ENCODE assay signal across 8 mouse cellular contexts in the genomic region with DNA sequence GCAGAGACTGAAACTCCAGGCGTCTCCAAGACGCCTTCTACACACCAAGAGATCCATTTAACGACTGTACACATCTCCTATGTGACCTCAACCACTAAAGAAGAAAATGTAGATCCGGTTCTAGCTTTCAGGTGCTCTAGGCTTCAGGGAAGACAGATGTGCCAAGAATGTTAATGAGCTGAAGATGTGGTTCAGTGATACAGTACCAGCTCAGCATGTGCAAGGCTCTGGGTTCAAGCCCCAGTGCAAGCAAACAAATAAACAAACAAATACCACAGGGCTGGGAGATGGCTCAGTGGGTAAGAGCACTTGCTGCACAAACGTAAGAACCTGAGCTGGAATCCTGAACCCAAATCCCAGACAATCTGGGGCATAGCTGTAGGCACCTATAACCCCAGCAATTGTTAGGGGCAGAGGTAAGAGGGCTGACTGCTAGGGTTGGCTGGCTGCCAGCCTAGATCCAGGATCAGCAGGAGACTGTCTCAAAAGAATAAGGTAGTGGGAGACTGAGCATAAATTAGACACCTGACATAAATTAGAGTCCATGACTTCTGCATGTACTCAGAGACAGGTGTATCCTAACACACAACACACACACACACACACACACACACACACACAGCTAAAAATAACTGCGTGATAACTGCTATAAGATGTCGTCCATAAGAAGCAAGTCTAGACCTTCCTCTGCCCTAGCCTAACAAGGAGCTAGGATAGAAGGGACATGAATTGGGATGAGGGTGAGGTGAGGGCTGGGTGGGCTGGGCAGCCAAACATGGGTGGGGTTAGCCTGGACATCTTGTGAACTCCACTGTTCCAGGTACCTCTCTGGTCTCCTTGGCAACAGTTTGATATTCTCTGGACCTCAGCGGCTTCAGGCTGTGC.
DNase-seq lines count a peak whose midpoint lies in the region; ATAC-seq and TF ChIP-seq lines count a peak whose summit lies in the region.

No protein-coding gene starts in this region.

- no peaks in the 10 kb centered on the region for H3K27me3 ChIP-seq in heart, adult 2 months (ENCODE audit: control insufficient read depth, insufficient read depth, low read length)
- H3K27me3 ChIP-seq in hindbrain, postnatal 0 days (ENCODE audit: insufficient read depth, low read length), result no peaks in the 10 kb centered on the region
- no peaks in the 10 kb centered on the region for H3K27me3 ChIP-seq in midbrain, embryonic 13.5 days

- no peak overlapping the region for H3K9ac ChIP-seq in heart, adult 2 months (ENCODE audit: low read depth, low read length)
- peak overlapping the region; percentile 4; the same call in 1 of the 2 replicates for H3K9ac ChIP-seq in hindbrain, postnatal 0 days (replicated peaks; ENCODE audit: low read length)
- no peak overlapping the region for H3K9ac ChIP-seq in midbrain, embryonic 13.5 days (replicated peaks)

- no peak overlapping the region for H3K4me3 ChIP-seq in heart, adult 2 months
- H3K4me3 ChIP-seq in bone marrow, adult 2 months (replicated peaks; ENCODE audit: control insufficient read depth, low read depth, low read length), result no peak overlapping the region
- H3K4me3 ChIP-seq in hindbrain, postnatal 0 days (ENCODE audit: low read length), result no peak overlapping the region
- no peak overlapping the region for H3K4me3 ChIP-seq in midbrain, embryonic 13.5 days (replicated peaks)

- H3K9me3 ChIP-seq in hindbrain, postnatal 0 days (ENCODE audit: low read length), result no peaks in the 10 kb centered on the region
- no peaks in the 10 kb centered on the region for H3K9me3 ChIP-seq in midbrain, embryonic 13.5 days

- H3K27ac ChIP-seq in heart, adult 2 months, result peak overlapping the region; percentile 96
- peak overlapping the region; percentile 52; the same call in 1 of the 2 replicates for H3K27ac ChIP-seq in bone marrow, adult 2 months (ENCODE audit: control insufficient read depth, insufficient read depth, low read depth, low read length, poor library complexity)
- peak overlapping the region; percentile 79 for H3K27ac ChIP-seq in hindbrain, postnatal 0 days
- peak overlapping the region; percentile 79 for H3K27ac ChIP-seq in midbrain, embryonic 13.5 days

- no peak for TF ChIP-seq EP300 in heart, adult 2 months (IDR thresholded peaks at IDR 0.05; ENCODE audit: insufficient read depth, low read depth, low read length)

- intact Hi-C loops in heart, adult 2 months (cut with DNase I), result loop anchor here (2.0 kb wide), 1 partner anchor 35 kb away; no protein-coding TSS in a partner anchor

- no peak for DNase-seq in heart, adult 2 months
- no peak for DNase-seq in heart, adult 8-10 months (ENCODE audit: low spot score)
- no peak for DNase-seq in hindbrain, postnatal 0 days (ENCODE audit: low spot score)
- DNase-seq in adrenal gland, postnatal 10 days, result no peak

- TF ChIP-seq POLR2A in heart, adult 2 months (IDR thresholded peaks at IDR 0.05; ENCODE audit: insufficient read depth, low read depth, low read length), result no peak
- no peak for TF ChIP-seq POLR2A in bone marrow, adult 2 months (IDR thresholded peaks at IDR 0.05; ENCODE audit: borderline replicate concordance, control insufficient read depth, low read depth, low read length)

- ATAC-seq in hindbrain, postnatal 0 days, result peak; percentile 54; the same call in 1 of the 2 replicates
- peak; percentile 21; the same call in 1 of the 2 replicates for ATAC-seq in midbrain, embryonic 13.5 days
- ATAC-seq in erythroid progenitor cell, adult 5-6 weeks (replicated peaks; ENCODE audit: low FRiP score, poor library complexity, severe bottlenecking), result no peak
- no peak for ATAC-seq in inflammation-experienced regulatory T-cells, adult 6 months

- no peaks in the 10 kb centered on the region for H3K79me2 ChIP-seq in heart, adult 2 months (replicated peaks; ENCODE audit: control insufficient read depth, insufficient read depth, low read length)

- 40% methylated on average over 8 of the region's 8 CpGs for WGBS in heart, adult 2 months
- WGBS in bone marrow, adult 2 months, result 65% methylated on average over 8 of the region's 8 CpGs
- WGBS in hindbrain, postnatal 0 days, result 58% methylated on average over 8 of the region's 8 CpGs
- WGBS in midbrain, embryonic 13.5 days, result 79% methylated on average over 8 of the region's 8 CpGs

- H3K4me1 ChIP-seq in heart, adult 2 months (ENCODE audit: control insufficient read depth, insufficient read depth, low read length), result peaks cover 56% of the 10 kb centered on the region
- peaks cover 2% of the 10 kb centered on the region for H3K4me1 ChIP-seq in bone marrow, adult 2 months (ENCODE audit: control insufficient read depth, insufficient read depth, low read length)
- peaks cover 27% of the 10 kb centered on the region for H3K4me1 ChIP-seq in hindbrain, postnatal 0 days (ENCODE audit: insufficient read depth, low read length)
- H3K4me1 ChIP-seq in midbrain, embryonic 13.5 days (replicated peaks), result peaks cover 31% of the 10 kb centered on the region

- no peak overlapping the region for H3K4me2 ChIP-seq in hindbrain, postnatal 0 days (ENCODE audit: low read depth, low read length)
- no peak overlapping the region for H3K4me2 ChIP-seq in midbrain, embryonic 13.5 days (replicated peaks)

- no peak for TF ChIP-seq CTCF in heart, adult 2 months (IDR thresholded peaks at IDR 0.05)
- TF ChIP-seq CTCF in bone marrow, adult 2 months (IDR thresholded peaks at IDR 0.05; ENCODE audit: control insufficient read depth, insufficient read depth, low read length), result no peak
- no peak for TF ChIP-seq CTCF in hindbrain, postnatal 0 days (IDR thresholded peaks at IDR 0.05; ENCODE audit: low read depth)

- H3K36me3 ChIP-seq in heart, adult 2 months (ENCODE audit: control insufficient read depth, insufficient read depth, low read length), result peaks cover 56% of the 10 kb centered on the region
- H3K36me3 ChIP-seq in hindbrain, postnatal 0 days (ENCODE audit: insufficient read depth, low read length), result no peaks in the 10 kb centered on the region
- H3K36me3 ChIP-seq in midbrain, embryonic 13.5 days, result no peaks in the 10 kb centered on the region

Comparison
In these comparisons a context has a peak if more than half of its experiments do, and no peak if none do; other contexts are left out.
1. ATAC-seq: peak in hindbrain, postnatal 0 days (single experiment) and midbrain, embryonic 13.5 days (single experiment); none in erythroid progenitor cell, adult 5-6 weeks (single experiment) and inflammation-experienced regulatory T-cells, adult 6 months (single experiment).
2. Peak in every context shown above with its lines, with median percentiles within 50 percentile points of each other: H3K27ac ChIP-seq.